Mouse (Mus musculus) bone marrow, adult 2 months (tissue): ENCODE data around the gene Iqsec2. TPM values are rescaled to one million over a fixed set of nuclear protein-coding genes. Genes with fewer than 3 reads are reported as not detected.

Experiments
- H3K27ac ChIP-seq: fragments of 200-500 bp; 2 replicates; pipeline ENCODE4 v1.5.1; 2012; ENCODE audit warnings: low read depth, mild to moderate bottlenecking, control low read depth, inconsistent platforms, low read length; ENCODE audit not compliant: control insufficient read depth, poor library complexity, insufficient read depth
- H3K4me1 ChIP-seq: fragments of 200-500 bp; 2 replicates; pipeline ENCODE4 v1.6.1; 2011; ENCODE audit warnings: low read length; ENCODE audit not compliant: control insufficient read depth, insufficient read depth
- H3K4me3 ChIP-seq: fragments of 200-500 bp; replicated peaks from 2 replicates; pipeline ENCODE3; 2011; ENCODE audit warnings: mild to moderate bottlenecking, low read depth, low read length, control low read depth; ENCODE audit not compliant: control insufficient read depth
- CTCF ChIP-seq: fragments of 200-500 bp; IDR thresholded peaks from 2 replicates; pipeline ENCODE4 v1.5.1; 2011; ENCODE audit warnings: low read length, control low read depth; ENCODE audit not compliant: control insufficient read depth, insufficient read depth
- POLR2A ChIP-seq: fragments of 200-500 bp; IDR thresholded peaks from 2 replicates; pipeline ENCODE4 v1.6.1; 2011; ENCODE audit warnings: low read depth, mild to moderate bottlenecking, control low read depth, low read length, borderline replicate concordance; ENCODE audit not compliant: control insufficient read depth
- WGBS: fragments of 180-500 bp; shearing (Covaris S2); methylation state at CpG from one replicate; pipeline ENCODE4 v1.1.7; 2018; 5-methylcytosine and 5-hydroxymethylcytosine counted together
- polyA plus RNA-seq: library from polyadenylated mRNA; stranded (reverse); fragments of >200 nt; gene quantifications from 2 replicates; pipeline ENCODE4 v1.2.4, GENCODE M21; 2011; ENCODE audit warnings: low replicate concordance; ENCODE audit not compliant: missing spikeins, insufficient read depth, insufficient read length

The Iqsec2 gene
- polyA plus RNA-seq, 1 experiment: 4.4 TPM

GRCm38 (mm10) chrX:152271189-152271588, 127.1 kb downstream of the Iqsec2 start:
- Histone ChIP-seq H3K27ac (no peak overlapping the region), H3K4me3 (no peak overlapping the region), H3K4me1 (no peaks in the 10 kb centered on the region)
- 95% methylated on average over 10 of the region's 11 CpGs for WGBS
- TF ChIP-seq POLR2A (no peak), CTCF (no peak)

Other genes starting within 250 kb of the Iqsec2 start
- gene Hsd17b10, start 142.4 kb upstream of the Iqsec2 start, polyA plus RNA-seq: 15.7 and 36.2 TPM in 2 replicates
- 1.1 and 1.7 TPM in 2 replicates for gene Ribc1, start 128.0 kb upstream of the Iqsec2 start, polyA plus RNA-seq
- gene Smc1a, start 127.8 kb upstream of the Iqsec2 start, polyA plus RNA-seq: 84.5 and 111 TPM in 2 replicates
- 24.7 and 37.5 TPM in 2 replicates for gene Kdm5c, start 88.8 kb downstream of the Iqsec2 start, polyA plus RNA-seq
- 1.5 and 8.3 TPM in 2 replicates for gene Kantr, start 183.2 kb downstream of the Iqsec2 start, polyA plus RNA-seq
- gene Tspyl2, start 198.2 kb downstream of the Iqsec2 start, polyA plus RNA-seq: 14.2 and 42.5 TPM in 2 replicates
- 0.72 TPM in 1 of 2 replicates, not detected in the other for gene Gpr173, start 224.4 kb downstream of the Iqsec2 start, polyA plus RNA-seq